Mouse (Mus musculus): Measurements from ENCODE around the gene Pidd1. TPM values are rescaled to one million over a fixed set of nuclear protein-coding genes. Genes with fewer than 3 reads are reported as not detected.
"Not testable (repeated sequence)": the region's sequence is repeated elsewhere in the genome, so short reads cannot be mapped to it uniquely, and the experiment has no call there.

The Pidd1 gene
- polyA plus RNA-seq, 1 experiment from 2014 or later = 11.5 TPM

GRCm38 (mm10) chr7:141413331-141413730 is 30.5 kb downstream of the Pidd1 start:
- ATAC-seq (replicated peaks; ENCODE audit: low FRiP score, low TSS enrichment, low read depth) (peak; percentile 10; the same call in 1 of the 2 replicates), DNase-seq (ENCODE audit: low spot score) (no peak)
- WGBS = 2% methylated on average over 16 of the region's 16 CpGs

DNA sequence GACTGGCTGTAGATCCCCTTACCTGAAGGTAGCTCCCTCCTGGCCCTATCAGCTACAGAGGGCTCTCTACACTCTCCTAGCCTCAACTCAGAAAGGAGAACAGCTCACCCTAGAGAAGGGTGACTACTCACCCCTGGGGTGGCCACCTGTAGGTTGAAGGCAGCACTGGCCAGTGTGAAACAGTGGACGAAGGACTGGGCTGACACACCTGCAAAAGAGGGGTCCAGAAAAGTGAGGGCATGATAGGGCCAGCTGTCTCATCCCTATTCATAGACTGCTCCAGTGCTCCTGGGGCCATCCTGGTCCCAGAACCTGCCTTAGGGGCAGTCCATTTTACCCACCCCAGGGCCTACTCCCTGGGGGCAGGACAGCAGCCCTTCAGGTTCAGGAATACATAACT is 32.2 kb downstream of the Pidd1 start:
- no peak overlapping the region for H3K4me3 ChIP-seq (ENCODE audit: low read depth, low read length)
- WGBS = 94% methylated on average over 1 of the region's 1 CpGs
- no peak for DNase-seq (ENCODE audit: low spot score)
- peaks cover 10% of the 10 kb centered on the region; the same call in 1 of the 2 replicates for H3K4me1 ChIP-seq (replicated peaks; ENCODE audit: control insufficient read depth, insufficient read depth, low read length)
- peaks cover 31% of the 10 kb centered on the region for H3K36me3 ChIP-seq (ENCODE audit: control insufficient read depth, insufficient read depth, low read length)
- H3K9me3 ChIP-seq (ENCODE audit: control insufficient read depth, low read length) = no peaks in the 10 kb centered on the region
- ATAC-seq (replicated peaks; ENCODE audit: low FRiP score, low TSS enrichment, low read depth) = no peak
- H3K27me3 ChIP-seq (replicated peaks; ENCODE audit: control insufficient read depth, insufficient read depth, low read length) = no peaks in the 10 kb centered on the region
- no peak overlapping the region for H3K27ac ChIP-seq (ENCODE audit: low read depth)
- H3K9ac ChIP-seq (ENCODE audit: low read length) = no peak overlapping the region
- H3K4me2 ChIP-seq (ENCODE audit: low read length) = no peak overlapping the region

More at GRCm38 (mm10) chr7:141413331-141413730, 30.5 kb downstream of the Pidd1 start:
- peaks cover 10% of the 10 kb centered on the region; the same call in 1 of the 2 replicates for H3K4me1 ChIP-seq (replicated peaks; ENCODE audit: control insufficient read depth, insufficient read depth, low read length)
- H3K27me3 ChIP-seq (replicated peaks; ENCODE audit: control insufficient read depth, insufficient read depth, low read length) = no peaks in the 10 kb centered on the region
- no peaks in the 10 kb centered on the region for H3K9me3 ChIP-seq (ENCODE audit: control insufficient read depth, low read length)
- H3K36me3 ChIP-seq (ENCODE audit: control insufficient read depth, insufficient read depth, low read length) = peaks cover 25% of the 10 kb centered on the region
- H3K27ac ChIP-seq (ENCODE audit: low read depth) = peak overlapping the region; percentile 43
- H3K9ac ChIP-seq (ENCODE audit: low read length) = peak overlapping the region; percentile 64
- H3K4me3 ChIP-seq (ENCODE audit: low read depth, low read length) = peak overlapping the region; percentile 92
- H3K4me2 ChIP-seq (ENCODE audit: low read length) = peak overlapping the region; percentile 70

- no peak for ATAC-seq (replicated peaks; ENCODE audit: low FRiP score, low TSS enrichment, low read depth)
- DNase-seq (ENCODE audit: low spot score) = no peak
- H3K4me1 ChIP-seq (replicated peaks; ENCODE audit: control insufficient read depth, insufficient read depth, low read length) = peaks cover 10% of the 10 kb centered on the region; the same call in 1 of the 2 replicates
- H3K27ac ChIP-seq (ENCODE audit: low read depth) = no peak overlapping the region
- no peak overlapping the region for H3K9ac ChIP-seq (ENCODE audit: low read length)
- H3K9me3 ChIP-seq (ENCODE audit: control insufficient read depth, low read length) = no peaks in the 10 kb centered on the region
- no peaks in the 10 kb centered on the region for H3K27me3 ChIP-seq (replicated peaks; ENCODE audit: control insufficient read depth, insufficient read depth, low read length)
- 94% methylated on average over 8 of the region's 8 CpGs for WGBS
- no peak overlapping the region for H3K4me2 ChIP-seq (ENCODE audit: low read length)
- H3K36me3 ChIP-seq (ENCODE audit: control insufficient read depth, insufficient read depth, low read length) = peaks cover 34% of the 10 kb centered on the region
- H3K4me3 ChIP-seq (ENCODE audit: low read depth, low read length) = no peak overlapping the region
These were observed 33.2 kb downstream of the Pidd1 start for GRCm38 (mm10) chr7:141410631-141411030.

GRCm38 (mm10) chr7:141408833-141409232 is 35.0 kb downstream of the Pidd1 start:
- H3K9me3 ChIP-seq (ENCODE audit: control insufficient read depth, low read length) = no peaks in the 10 kb centered on the region
- peaks cover 7% of the 10 kb centered on the region; the same call in 1 of the 2 replicates for H3K4me1 ChIP-seq (replicated peaks; ENCODE audit: control insufficient read depth, insufficient read depth, low read length)
- DNase-seq (ENCODE audit: low spot score) (peak; percentile 93), ATAC-seq (replicated peaks; ENCODE audit: low FRiP score, low TSS enrichment, low read depth) (peak; percentile 73)
- no peak overlapping the region for H3K4me2 ChIP-seq (ENCODE audit: low read length)
- no peak overlapping the region for H3K27ac ChIP-seq (ENCODE audit: low read depth)
- no peak overlapping the region for H3K9ac ChIP-seq (ENCODE audit: low read length)
- H3K36me3 ChIP-seq (ENCODE audit: control insufficient read depth, insufficient read depth, low read length) = peaks cover 34% of the 10 kb centered on the region
- H3K27me3 ChIP-seq (replicated peaks; ENCODE audit: control insufficient read depth, insufficient read depth, low read length) = no peaks in the 10 kb centered on the region
- 14% methylated on average over 11 of the region's 11 CpGs for WGBS
- H3K4me3 ChIP-seq (ENCODE audit: low read depth, low read length) = no peak overlapping the region

GRCm38 (mm10) chr7:141407670-141408069 is 36.2 kb downstream of the Pidd1 start:
- not testable (repeated sequence) for H3K27me3 ChIP-seq (replicated peaks; ENCODE audit: control insufficient read depth, insufficient read depth, low read length); H3K9ac ChIP-seq (ENCODE audit: low read length); H3K27ac ChIP-seq (ENCODE audit: low read depth); H3K4me3 ChIP-seq (ENCODE audit: low read depth, low read length); H3K4me2 ChIP-seq (ENCODE audit: low read length); H3K4me1 ChIP-seq (replicated peaks; ENCODE audit: control insufficient read depth, insufficient read depth, low read length); ATAC-seq (replicated peaks; ENCODE audit: low FRiP score, low TSS enrichment, low read depth); H3K9me3 ChIP-seq (ENCODE audit: control insufficient read depth, low read length); DNase-seq (ENCODE audit: low spot score)
- whole genome bisulfite sequencing = 95% methylated on average over 7 of the region's 7 CpGs
- H3K36me3 ChIP-seq (ENCODE audit: control insufficient read depth, insufficient read depth, low read length) = peaks cover 34% of the 10 kb centered on the region

GRCm38 (mm10) chr7:141405466-141405865 is 38.4 kb downstream of the Pidd1 start:
- Histone ChIP-seq H3K4me3 (ENCODE audit: low read depth, low read length) (no peak overlapping the region), H3K9ac (ENCODE audit: low read length) (no peak overlapping the region), H3K27me3 (replicated peaks; ENCODE audit: control insufficient read depth, insufficient read depth, low read length) (no peaks in the 10 kb centered on the region), H3K9me3 (ENCODE audit: control insufficient read depth, low read length) (no peaks in the 10 kb centered on the region), H3K36me3 (ENCODE audit: control insufficient read depth, insufficient read depth, low read length) (peaks cover 46% of the 10 kb centered on the region), H3K27ac (ENCODE audit: low read depth) (no peak overlapping the region), H3K4me2 (ENCODE audit: low read length) (no peak overlapping the region), H3K4me1 (replicated peaks; ENCODE audit: control insufficient read depth, insufficient read depth, low read length) (0 out of 2 replicates have a peak, but pooled peaks cover 2% of the 10 kb centered on the region)
- ATAC-seq (replicated peaks; ENCODE audit: low FRiP score, low TSS enrichment, low read depth) (no peak), DNase-seq (ENCODE audit: low spot score) (no peak)
- 74% methylated on average over 4 of the region's 4 CpGs for WGBS

- Histone ChIP-seq H3K4me3 (ENCODE audit: low read depth, low read length) (no peak overlapping the region), H3K36me3 (ENCODE audit: control insufficient read depth, insufficient read depth, low read length) (peaks cover 48% of the 10 kb centered on the region), H3K9me3 (ENCODE audit: control insufficient read depth, low read length) (no peaks in the 10 kb centered on the region), H3K27ac (ENCODE audit: low read depth) (no peak overlapping the region), H3K4me1 (replicated peaks; ENCODE audit: control insufficient read depth, insufficient read depth, low read length) (no peaks in the 10 kb centered on the region), H3K4me2 (ENCODE audit: low read length) (no peak overlapping the region), H3K27me3 (replicated peaks; ENCODE audit: control insufficient read depth, insufficient read depth, low read length) (no peaks in the 10 kb centered on the region), H3K9ac (ENCODE audit: low read length) (no peak overlapping the region)
- 42% methylated on average over 5 of the region's 5 CpGs for WGBS
- ATAC-seq (replicated peaks; ENCODE audit: low FRiP score, low TSS enrichment, low read depth) = 0 out of 2 replicates have a peak, but pooled peaks have one; percentile 23
- DNase-seq (ENCODE audit: low spot score) = peak; percentile 75
These were observed 40.5 kb downstream of the Pidd1 start for GRCm38 (mm10) chr7:141403305-141403704.

DNA sequence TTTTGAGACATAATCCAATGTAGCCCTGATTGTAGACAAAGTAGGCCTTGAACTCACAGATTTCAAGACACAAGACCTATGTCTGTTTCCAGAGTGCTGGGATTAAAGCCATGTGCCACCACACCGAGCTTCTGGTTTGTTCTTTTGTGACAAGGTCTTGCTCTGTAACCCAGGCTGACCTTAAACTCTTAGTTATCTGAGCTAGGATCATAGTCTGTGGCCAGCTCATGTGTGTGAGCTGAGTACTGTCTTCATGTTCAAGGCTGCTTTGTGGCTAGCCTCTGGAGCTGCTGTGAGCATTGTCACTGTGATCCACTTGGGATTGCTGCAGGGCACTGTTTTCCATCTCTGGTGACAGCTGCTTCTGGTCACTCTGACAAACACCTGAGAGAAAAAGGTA is 48.5 kb downstream of the Pidd1 start:
- H3K36me3 ChIP-seq (ENCODE audit: control insufficient read depth, insufficient read depth, low read length) = peaks cover 42% of the 10 kb centered on the region
- ATAC-seq (replicated peaks; ENCODE audit: low FRiP score, low TSS enrichment, low read depth) = no peak
- H3K4me1 ChIP-seq (replicated peaks; ENCODE audit: control insufficient read depth, insufficient read depth, low read length) = peaks cover 9% of the 10 kb centered on the region
- WGBS = 77% methylated on average over 1 of the region's 1 CpGs
- H3K27me3 ChIP-seq (replicated peaks; ENCODE audit: control insufficient read depth, insufficient read depth, low read length) = no peaks in the 10 kb centered on the region
- no peaks in the 10 kb centered on the region for H3K9me3 ChIP-seq (ENCODE audit: control insufficient read depth, low read length)
- H3K4me2 ChIP-seq (ENCODE audit: low read length) = no peak overlapping the region
- H3K27ac ChIP-seq (ENCODE audit: low read depth) = no peak overlapping the region
- H3K4me3 ChIP-seq (ENCODE audit: low read depth, low read length) = no peak overlapping the region
- DNase-seq (ENCODE audit: low spot score) = no peak
- no peak overlapping the region for H3K9ac ChIP-seq (ENCODE audit: low read length)

GRCm38 (mm10) chr7:141394771-141395170 is 49.1 kb downstream of the Pidd1 start:
- no peak for ATAC-seq (replicated peaks; ENCODE audit: low FRiP score, low TSS enrichment, low read depth)
- Histone ChIP-seq H3K27me3 (replicated peaks; ENCODE audit: control insufficient read depth, insufficient read depth, low read length) (no peaks in the 10 kb centered on the region), H3K4me1 (replicated peaks; ENCODE audit: control insufficient read depth, insufficient read depth, low read length) (peaks cover 9% of the 10 kb centered on the region), H3K36me3 (ENCODE audit: control insufficient read depth, insufficient read depth, low read length) (peaks cover 36% of the 10 kb centered on the region), H3K9ac (ENCODE audit: low read length) (no peak overlapping the region), H3K27ac (ENCODE audit: low read depth) (no peak overlapping the region), H3K9me3 (ENCODE audit: control insufficient read depth, low read length) (no peaks in the 10 kb centered on the region), H3K4me3 (ENCODE audit: low read depth, low read length) (no peak overlapping the region), H3K4me2 (ENCODE audit: low read length) (no peak overlapping the region)
- peak; percentile 78 for DNase-seq (ENCODE audit: low spot score)
- WGBS = 27% methylated on average over 6 of the region's 6 CpGs
